9 mouse cellular contexts compared by ENCODE assay signal in the genomic region with DNA sequence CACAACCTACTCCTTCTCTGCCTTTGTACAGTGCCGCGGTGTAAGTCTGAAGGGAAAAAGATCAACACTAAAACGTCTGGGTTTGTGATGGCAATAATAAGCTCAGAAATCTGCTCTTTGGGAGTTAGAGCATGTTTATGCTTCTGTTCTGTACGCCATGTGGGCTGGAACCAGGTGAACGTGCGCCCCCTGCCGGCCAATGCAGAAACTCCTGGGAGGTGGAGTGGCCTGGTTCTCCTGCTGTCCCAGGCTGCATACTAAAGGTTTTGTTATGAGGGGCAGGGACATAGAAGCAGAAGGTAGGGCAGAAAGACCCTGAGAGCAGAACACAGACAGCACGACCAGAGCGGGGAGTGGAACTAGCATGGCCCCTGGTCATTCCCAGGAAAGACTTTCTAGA. TPM values are rescaled to one million over a fixed set of nuclear protein-coding genes. Genes with fewer than 3 reads are reported as not detected.
A peak's percentile ranks its signal among the peaks of the same experiment; 100 is the strongest.
DNase-seq lines count a peak whose midpoint lies in the region; ATAC-seq lines count a peak whose summit lies in the region.
"Had no signal": no experiment of that assay in that cellular context is flagged by ENCODE, and none has a peak within 500 bp of the region (broad histone marks: within the 10 kb centered on the region; RNA-seq: fewer than 3 reads in every experiment).

No protein-coding gene starts in this region.

- ATAC-seq in hindbrain, embryonic 13.5 days (ENCODE audit: low FRiP score) = peak; percentile 85; the same call in 1 of the 2 replicates

- 5% methylated on average over 9 of the region's 9 CpGs for WGBS in hindbrain, embryonic 13.5 days

- no peaks in the 10 kb centered on the region for H3K9me3 ChIP-seq in hindbrain, embryonic 13.5 days

- H3K4me2 ChIP-seq in hindbrain, embryonic 13.5 days = peak overlapping the region; percentile 23; the same call in 1 of the 2 replicates

- no peaks in the 10 kb centered on the region for H3K27me3 ChIP-seq in hindbrain, embryonic 13.5 days

- no peaks in the 10 kb centered on the region for H3K36me3 ChIP-seq in hindbrain, embryonic 13.5 days

- H3K4me3 ChIP-seq in hindbrain, embryonic 13.5 days = no peak overlapping the region
- H3K4me3 ChIP-seq: myocyte had no signal

- peak; percentile 64 for DNase-seq in R1 (ENCODE audit: low read depth, low spot score)
- peak; percentile 83 to 88 for DNase-seq in cerebellum, postnatal 14 days
- peak; percentile 56 to 57 for DNase-seq in frontal cortex, postnatal 25 days (ENCODE audit: low spot score in 2 of 2)
- peak; percentile 72 to 87 for DNase-seq in layer of hippocampus, postnatal 25 days (ENCODE audit: extremely low spot score in 1 of 2, low spot score in 1 of 2)
- DNase-seq in lung, postnatal 14 days = peak; percentile 79
- DNase-seq in retina, postnatal 7 days (ENCODE audit: low read depth, low spot score) = peak; percentile 61
- peak; percentile 60 to 62 for DNase-seq in urinary bladder, adult 18-20 months (ENCODE audit: low spot score in 2 of 2)

- H3K27ac ChIP-seq in hindbrain, embryonic 13.5 days = no peak overlapping the region

- no peaks in the 10 kb centered on the region; the same call in 1 of the 2 replicates for H3K4me1 ChIP-seq in hindbrain, embryonic 13.5 days (replicated peaks)

- H3K9ac ChIP-seq in hindbrain, embryonic 13.5 days = no peak overlapping the region

RNA-seq across cellular contexts. Expression of a gene that starts 10.2 kb away (rescaled TPM):
- polyA plus RNA-seq in hindbrain, embryonic 13.5 days (2015; fragmentation: Nextera tagmentation; extraction: Ambion mirVana) = not detected in 2 replicates
- not detected for total RNA-seq in layer of hippocampus, postnatal 25 days (2021)
